In genomic region chr6:134037960-134038359, GRCm38 (mm10) we compare ENCODE assay signal across 9 mouse cellular contexts. TPM values are rescaled to one million over a fixed set of nuclear protein-coding genes. Genes with fewer than 3 reads are reported as not detected.
DNase-seq lines count a peak whose midpoint lies in the region; ATAC-seq and TF ChIP-seq lines count a peak whose summit lies in the region.
"Had no signal": no experiment of that assay in that cellular context is flagged by ENCODE, and none has a peak within 500 bp of the region (broad histone marks: within the 10 kb centered on the region; RNA-seq: fewer than 3 reads in every experiment).

No protein-coding gene starts in this region.

- H3K9me3 ChIP-seq in heart, embryonic 13.5 days: no peaks in the 10 kb centered on the region
- H3K9me3 ChIP-seq in hindbrain, embryonic 11.5 days (ENCODE audit: control insufficient read depth, low read length): no peaks in the 10 kb centered on the region
- H3K9me3 ChIP-seq in midbrain, embryonic 10.5 days (replicated peaks): no peaks in the 10 kb centered on the region

- no peak for TF ChIP-seq POLR2A in bone marrow, adult 2 months (IDR thresholded peaks at IDR 0.05; ENCODE audit: borderline replicate concordance, control insufficient read depth, low read depth, low read length)

- TF ChIP-seq CTCF in bone marrow, adult 2 months (IDR thresholded peaks at IDR 0.05; ENCODE audit: control insufficient read depth, insufficient read depth, low read length): no peak
- TF ChIP-seq CTCF in layer of hippocampus, adult 2 months (conservative IDR thresholded peaks at IDR 0.05): no peak

- ATAC-seq in heart, embryonic 13.5 days (ENCODE audit: extremely low read depth, insufficient number of reproducible peaks, low FRiP score, low TSS enrichment): no peak
- no peak for ATAC-seq in hindbrain, embryonic 11.5 days (ENCODE audit: low FRiP score)

- H3K27ac ChIP-seq in heart, embryonic 13.5 days (replicated peaks): peak overlapping the region; percentile 100; the same call in 1 of the 2 replicates
- no peak overlapping the region for H3K27ac ChIP-seq in bone marrow, adult 2 months (ENCODE audit: control insufficient read depth, insufficient read depth, low read depth, low read length, poor library complexity)
- H3K27ac ChIP-seq in hindbrain, embryonic 11.5 days (ENCODE audit: low read depth, low read length): no peak overlapping the region
- H3K27ac ChIP-seq in midbrain, embryonic 10.5 days (replicated peaks): no peak overlapping the region
- no peak overlapping the region for H3K27ac ChIP-seq in layer of hippocampus, adult 2 months

- peak overlapping the region; percentile 84 for H3K4me3 ChIP-seq in heart, embryonic 13.5 days
- peak overlapping the region; percentile 50 for H3K4me3 ChIP-seq in bone marrow, adult 2 months (replicated peaks; ENCODE audit: control insufficient read depth, low read depth, low read length)
- H3K4me3 ChIP-seq in hindbrain, embryonic 11.5 days (ENCODE audit: low read depth, low read length): no peak overlapping the region
- peak overlapping the region; percentile 71 for H3K4me3 ChIP-seq in midbrain, embryonic 10.5 days
- H3K4me3 ChIP-seq in layer of hippocampus, adult 2 months: no peak overlapping the region

- 16% methylated on average over 10 of the region's 10 CpGs for WGBS in heart, embryonic 13.5 days
- 11% methylated on average over 10 of the region's 10 CpGs for WGBS in bone marrow, adult 2 months
- 22% methylated on average over 10 of the region's 10 CpGs for WGBS in hindbrain, embryonic 11.5 days
- 25% methylated on average over 10 of the region's 10 CpGs for WGBS in midbrain, embryonic 10.5 days

- H3K4me2 ChIP-seq in heart, embryonic 13.5 days: peak overlapping the region; percentile 84
- H3K4me2 ChIP-seq in hindbrain, embryonic 11.5 days (replicated peaks; ENCODE audit: low read depth, low read length): peak overlapping the region; percentile 79

- intact Hi-C loops in heart, postnatal 25 days (cut with DNase I): loop anchor here (5.0 kb wide), 5 partner anchors 104 to 349 kb away; no protein-coding TSS in a partner anchor

- H3K4me1 ChIP-seq in heart, embryonic 13.5 days: peaks cover 71% of the 10 kb centered on the region
- peaks cover 10% of the 10 kb centered on the region for H3K4me1 ChIP-seq in bone marrow, adult 2 months (ENCODE audit: control insufficient read depth, insufficient read depth, low read length)
- H3K4me1 ChIP-seq in hindbrain, embryonic 11.5 days (replicated peaks; ENCODE audit: control insufficient read depth, insufficient read depth, low read length): peaks cover 6% of the 10 kb centered on the region
- H3K4me1 ChIP-seq in midbrain, embryonic 10.5 days: peaks cover 57% of the 10 kb centered on the region

- DNase-seq in heart, postnatal 25 days (ENCODE audit: low spot score): no peak
- DNase-seq in hindbrain, embryonic 11.5 days (ENCODE audit: low spot score): peak; percentile 32
- no peak for DNase-seq in midbrain, embryonic 10.5 days (ENCODE audit: low spot score)
- DNase-seq in layer of hippocampus, postnatal 14 days (ENCODE audit: low spot score in 2 of 2): no peak
- DNase-seq in layer of hippocampus, adult 2 months (ENCODE audit: low spot score in 2 of 2): no peak
- no peak for DNase-seq in B cell, adult 2 months
- DNase-seq: gastrocnemius, postnatal 10 days had no signal

- peak overlapping the region; percentile 98 for H3K9ac ChIP-seq in heart, embryonic 13.5 days
- no peak overlapping the region for H3K9ac ChIP-seq in hindbrain, embryonic 11.5 days (ENCODE audit: low read depth, low read length)

- no peaks in the 10 kb centered on the region for H3K27me3 ChIP-seq in heart, embryonic 13.5 days (replicated peaks)
- H3K27me3 ChIP-seq in hindbrain, embryonic 11.5 days (ENCODE audit: control insufficient read depth, insufficient read depth, low read length): no peaks in the 10 kb centered on the region
- H3K27me3 ChIP-seq in midbrain, embryonic 10.5 days (ENCODE audit: low read depth, poor library complexity, severe bottlenecking): no peaks in the 10 kb centered on the region

- H3K36me3 ChIP-seq in heart, embryonic 13.5 days: no peaks in the 10 kb centered on the region
- no peaks in the 10 kb centered on the region for H3K36me3 ChIP-seq in hindbrain, embryonic 11.5 days (ENCODE audit: control insufficient read depth, insufficient read depth, low read length)
- H3K36me3 ChIP-seq in midbrain, embryonic 10.5 days: peaks cover 9% of the 10 kb centered on the region

RNA-seq across cellular contexts. Expression of gene Etv6, which starts 2.5 kb away (rescaled TPM):
- 12.5 and 12.8 TPM in 2 replicates for polyA plus RNA-seq in heart, embryonic 13.5 days (2015; fragmentation: Nextera tagmentation; extraction: Ambion mirVana)
- 10 to 100 TPM; 11.4 to 13.0 TPM for total RNA-seq in heart, postnatal 25 days (2021)
- 6.6 and 10.9 TPM in 2 replicates for polyA plus RNA-seq in bone marrow, adult 2 months (2011; ENCODE audit: insufficient read depth, insufficient read length, low replicate concordance, missing spikeins)
- 13.0 and 13.2 TPM in 2 replicates for polyA plus RNA-seq in hindbrain, embryonic 11.5 days (2014; fragmentation: Nextera tagmentation; extraction: Ambion mirVana)
- polyA plus RNA-seq in midbrain, embryonic 10.5 days (2016; fragmentation: Nextera tagmentation; extraction: Ambion mirVana): 12.6 and 12.8 TPM in 2 replicates
- total RNA-seq in layer of hippocampus, postnatal 14 days (2021): 10 to 100 TPM; 11.4 to 11.8 TPM
- total RNA-seq in layer of hippocampus, adult 2 months (2021): 1 to 10 TPM; 9.2 to 9.8 TPM

Comparison
In these comparisons a context has a peak if more than half of its experiments do, and no peak if none do; other contexts are left out.
1. H3K4me3 ChIP-seq: peak in heart, embryonic 13.5 days (single experiment), bone marrow, adult 2 months (single experiment) and midbrain, embryonic 10.5 days (single experiment); none in hindbrain, embryonic 11.5 days (single experiment) and layer of hippocampus, adult 2 months (single experiment).